ENCODE assay signal across 13 mouse cellular contexts in the genomic region with DNA sequence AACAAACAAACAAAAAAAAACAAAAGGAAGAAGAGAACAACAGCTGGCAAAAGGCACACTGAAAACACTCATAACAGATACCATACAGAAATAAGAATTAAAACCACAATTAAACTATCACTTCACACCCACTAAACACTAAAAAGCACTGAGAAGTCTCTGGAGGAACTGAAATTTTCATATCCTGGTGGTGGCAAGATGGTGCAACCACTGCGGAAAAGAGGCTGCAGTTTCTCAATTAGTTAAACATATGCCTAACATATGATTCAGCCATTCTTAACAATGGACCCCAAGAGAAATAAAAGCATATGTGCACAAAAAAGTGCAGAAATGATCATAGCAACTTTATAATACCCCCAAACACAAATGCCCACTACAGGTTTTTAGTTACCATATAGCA. TPM values are rescaled to one million over a fixed set of nuclear protein-coding genes. Genes with fewer than 3 reads are reported as not detected.
DNase-seq lines count a peak whose midpoint lies in the region; ATAC-seq and TF ChIP-seq lines count a peak whose summit lies in the region.
"Had no signal": no experiment of that assay in that cellular context is flagged by ENCODE, and none has a peak within 500 bp of the region (broad histone marks: within the 10 kb centered on the region; RNA-seq: fewer than 3 reads in every experiment).

No protein-coding gene starts in this region.

- H3K9ac ChIP-seq in stomach, embryonic 16.5 days (ENCODE audit: low read length), result no peak overlapping the region
- H3K9ac ChIP-seq in stomach, postnatal 0 days (ENCODE audit: low read length), result no peak overlapping the region

- H3K4me3 ChIP-seq in stomach, embryonic 16.5 days (replicated peaks; ENCODE audit: low read length), result no peak overlapping the region
- no peak overlapping the region for H3K4me3 ChIP-seq in stomach, postnatal 0 days (ENCODE audit: low read depth, low read length)
- no peak overlapping the region; the same call in 1 of the 2 replicates for H3K4me3 ChIP-seq in macrophage (ENCODE audit: inconsistent target)
- H3K4me3 ChIP-seq: heart, adult 2 months had no signal

- WGBS in stomach, embryonic 16.5 days, result 77% methylated on average over 1 of the region's 1 CpGs
- 79% methylated on average over 1 of the region's 1 CpGs for WGBS in stomach, postnatal 0 days
- 0% methylated on average over 1 of the region's 1 CpGs for whole genome bisulfite sequencing in macrophage (ENCODE audit: missing documents)

- no peak overlapping the region for H3K27ac ChIP-seq in stomach, embryonic 16.5 days (ENCODE audit: low read length)
- H3K27ac ChIP-seq in stomach, postnatal 0 days (replicated peaks), result no peak overlapping the region
- H3K27ac ChIP-seq in macrophage, result peak overlapping the region; percentile 70
- H3K27ac ChIP-seq: heart, adult 2 months had no signal

- H3K36me3 ChIP-seq in stomach, embryonic 16.5 days (ENCODE audit: control insufficient read depth, insufficient read depth, low read length), result no peaks in the 10 kb centered on the region
- no peaks in the 10 kb centered on the region for H3K36me3 ChIP-seq in stomach, postnatal 0 days (ENCODE audit: control insufficient read depth, insufficient read depth, low read length)
- no peaks in the 10 kb centered on the region for H3K36me3 ChIP-seq in macrophage (ENCODE audit: inconsistent target)

- H3K9me3 ChIP-seq in stomach, embryonic 16.5 days (replicated peaks; ENCODE audit: control insufficient read depth, low read length), result no peaks in the 10 kb centered on the region
- no peaks in the 10 kb centered on the region for H3K9me3 ChIP-seq in stomach, postnatal 0 days (ENCODE audit: control insufficient read depth, low read length)

- H3K4me2 ChIP-seq in stomach, embryonic 16.5 days (ENCODE audit: low read depth, low read length), result peak overlapping the region; percentile 10; the same call in 1 of the 2 replicates
- no peak overlapping the region for H3K4me2 ChIP-seq in stomach, postnatal 0 days (replicated peaks; ENCODE audit: low read depth)

- DNase-seq in heart, adult 11 months, result peak; percentile 73
- DNase-seq in heart, adult 9 months (ENCODE audit: low spot score in 2 of 2), result no peak
- DNase-seq in stomach, postnatal 0 days (ENCODE audit: low spot score), result no peak
- no peak for DNase-seq in adrenal gland, postnatal 14 days
- no peak for DNase-seq in gastrocnemius, postnatal 25 days
- DNase-seq in left cerebral cortex, postnatal 14 days (ENCODE audit: low spot score in 2 of 2), result no peak
- DNase-seq: embryo, embryonic 11 days; heart, adult 2 months; kidney, postnatal 14 days; lung, postnatal 14 days; right cerebral cortex, postnatal 4 days had no signal

- TF ChIP-seq EP300 in stomach, postnatal 0 days (optimal IDR thresholded peaks at IDR 0.05), result no peak

- H3K27me3 ChIP-seq in stomach, embryonic 16.5 days (ENCODE audit: control insufficient read depth, insufficient read depth, low read length), result no peaks in the 10 kb centered on the region
- H3K27me3 ChIP-seq in stomach, postnatal 0 days (ENCODE audit: control insufficient read depth, insufficient read depth, low read length), result no peaks in the 10 kb centered on the region

- H3K79me2 ChIP-seq in macrophage (ENCODE audit: inconsistent target), result peaks cover 70% of the 10 kb centered on the region

- intact Hi-C loops in left cerebral cortex, postnatal 14 days (cut with DNase I), result no loop called here

- peaks cover 4% of the 10 kb centered on the region for H3K4me1 ChIP-seq in stomach, embryonic 16.5 days (ENCODE audit: control insufficient read depth, insufficient read depth, low read length)
- no peaks in the 10 kb centered on the region for H3K4me1 ChIP-seq in stomach, postnatal 0 days (replicated peaks; ENCODE audit: control insufficient read depth, insufficient read depth)

- no peak for ATAC-seq in stomach, embryonic 16.5 days (ENCODE audit: insufficient read depth, low FRiP score)
- ATAC-seq in stomach, postnatal 0 days (ENCODE audit: low FRiP score, low TSS enrichment), result no peak

- no peak for TF ChIP-seq CTCF in stomach, postnatal 0 days (IDR thresholded peaks at IDR 0.05; ENCODE audit: low read depth)

RNA-seq across cellular contexts. Expression of a gene that starts 5.0 kb away (rescaled TPM):
- polyA plus RNA-seq in stomach, embryonic 16.5 days (2015; fragmentation: Nextera tagmentation; extraction: Ambion mirVana), result 45.4 and 49.3 TPM in 2 replicates
- polyA plus RNA-seq in stomach, postnatal 0 days (2015; fragmentation: Nextera tagmentation; extraction: Ambion mirVana), result 26.8 and 27.5 TPM in 2 replicates
- 100 to 1,000 TPM; 100 to 230 (median 178) TPM for total RNA-seq in macrophage (2018; cell fraction: chromatin; rRNA removed)
- total RNA-seq in macrophage (2018; cell fraction: cytosol; rRNA removed), result 10 to 100 TPM in 7 of 26 experiments, 1 to 10 TPM in 19; 4.1 to 19.5 (median 6.9) TPM
- total RNA-seq in macrophage (2018; cell fraction: nucleus; rRNA removed), result 100 to 1,000 TPM in 17 of 26 experiments, 10 to 100 TPM in 9; 58.9 to 219 (median 121) TPM
- polyA plus RNA-seq in macrophage (2018), result 9.5 to 10.7 TPM (median 9.6 TPM) in 3 replicates
- 39.8 and 46.1 TPM in 2 replicates for total RNA-seq in adrenal gland, postnatal 14 days (2021)
- 10 to 100 TPM; 13.9 to 16.5 TPM for total RNA-seq in gastrocnemius, postnatal 25 days (2021)
- total RNA-seq in left cerebral cortex, postnatal 14 days (2021), result 100 to 1,000 TPM; 128 to 134 TPM
